Mouse (Mus musculus): ENCODE measurements at regions not wholly inside any gene's neighbourhood (a gene's known extent, or its start where the extent isn't known, plus 50 kb on each side); places are given as distances from the start of the nearest gene placed in this dataset.

DNA sequence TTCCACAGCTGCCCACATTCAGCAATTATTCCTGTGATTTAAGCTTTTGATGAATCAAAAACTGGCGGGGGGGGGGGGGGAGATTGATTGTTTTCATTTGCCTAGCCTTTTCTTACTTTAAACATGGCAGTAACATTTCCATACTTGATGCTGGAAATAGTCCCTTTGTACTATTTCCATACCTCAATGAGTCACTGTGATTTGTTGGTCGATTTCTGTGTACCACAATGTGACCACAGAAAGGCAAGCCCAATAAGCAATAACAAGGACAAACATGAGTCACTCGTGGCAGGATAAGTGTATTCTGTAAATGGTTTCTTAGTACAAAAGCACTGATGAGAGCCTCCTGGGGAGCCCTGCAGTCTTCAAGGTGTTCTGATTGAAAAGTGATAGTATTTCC, 121.8 kb upstream of the Pirt start:
- Histone ChIP-seq H3K9ac (no peak overlapping the region), H3K4me2 (no peak overlapping the region), H3K36me3 (no peaks in the 10 kb centered on the region), H3K27ac (no peak overlapping the region), H3K9me3 (no peaks in the 10 kb centered on the region; the same call in 1 of the 2 replicates), H3K4me3 (no peak overlapping the region), H3K4me1 (replicated peaks) (no peaks in the 10 kb centered on the region), H3K27me3 (no peaks in the 10 kb centered on the region)
- no peak for ATAC-seq (ENCODE audit: low FRiP score)
- 67% methylated on average over 3 of the region's 3 CpGs for WGBS

DNA sequence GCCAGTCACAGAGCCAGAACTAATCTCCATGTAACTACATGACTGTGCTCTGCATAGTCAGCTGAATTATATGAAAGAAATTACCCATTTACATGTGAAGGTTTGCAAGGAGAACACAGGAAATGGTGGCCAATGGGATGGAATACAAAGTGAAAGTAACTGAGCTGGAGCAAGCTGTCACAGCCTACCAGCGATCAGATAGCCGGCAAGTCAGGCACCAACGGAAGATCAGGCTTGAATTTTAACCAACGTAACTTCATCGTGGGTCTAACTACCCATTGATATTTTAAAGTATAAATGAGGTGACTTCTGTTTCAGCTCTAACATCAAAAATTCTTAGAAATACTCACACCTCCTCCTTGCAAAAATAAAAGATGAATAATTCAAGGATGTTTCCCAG, 104.9 kb upstream of the Pirt start:
- no peaks in the 10 kb centered on the region for H3K27me3 ChIP-seq
- ATAC-seq (ENCODE audit: low FRiP score) = no peak
- H3K9ac ChIP-seq = no peak overlapping the region
- no peak overlapping the region for H3K27ac ChIP-seq
- H3K4me1 ChIP-seq (replicated peaks) = no peaks in the 10 kb centered on the region
- no peak overlapping the region for H3K4me2 ChIP-seq
- H3K4me3 ChIP-seq = no peak overlapping the region
- H3K9me3 ChIP-seq = no peaks in the 10 kb centered on the region
- 91% methylated on average over 5 of the region's 5 CpGs for WGBS
- H3K36me3 ChIP-seq = no peaks in the 10 kb centered on the region

DNA sequence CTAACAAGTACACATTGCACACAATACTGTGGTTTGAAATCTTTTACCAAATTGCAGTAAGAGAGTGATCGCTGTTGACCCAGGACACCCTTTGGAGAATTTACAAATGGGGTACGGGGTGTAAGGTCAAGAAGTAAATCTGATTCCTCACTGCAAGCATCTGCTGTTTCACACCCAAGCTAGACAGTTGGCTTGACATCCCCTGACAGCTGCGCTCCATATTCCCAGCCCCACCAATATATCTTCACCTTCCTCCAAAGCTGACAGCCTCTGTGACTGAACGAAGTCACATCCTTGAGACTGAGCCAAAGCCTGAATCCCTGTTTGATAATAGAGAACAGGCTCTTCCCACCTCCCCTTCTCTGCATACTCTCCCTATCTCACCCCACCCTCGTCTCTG, 98.5 kb upstream of the Pirt start:
- Histone ChIP-seq H3K27me3 (no peaks in the 10 kb centered on the region), H3K4me3 (no peak overlapping the region), H3K4me2 (no peak overlapping the region), H3K36me3 (no peaks in the 10 kb centered on the region), H3K9ac (no peak overlapping the region), H3K4me1 (replicated peaks) (peaks cover 11% of the 10 kb centered on the region; the same call in 1 of the 2 replicates), H3K27ac (no peak overlapping the region), H3K9me3 (no peaks in the 10 kb centered on the region)
- no peak for ATAC-seq (ENCODE audit: low FRiP score)
- WGBS = 68% methylated on average over 5 of the region's 5 CpGs

DNA sequence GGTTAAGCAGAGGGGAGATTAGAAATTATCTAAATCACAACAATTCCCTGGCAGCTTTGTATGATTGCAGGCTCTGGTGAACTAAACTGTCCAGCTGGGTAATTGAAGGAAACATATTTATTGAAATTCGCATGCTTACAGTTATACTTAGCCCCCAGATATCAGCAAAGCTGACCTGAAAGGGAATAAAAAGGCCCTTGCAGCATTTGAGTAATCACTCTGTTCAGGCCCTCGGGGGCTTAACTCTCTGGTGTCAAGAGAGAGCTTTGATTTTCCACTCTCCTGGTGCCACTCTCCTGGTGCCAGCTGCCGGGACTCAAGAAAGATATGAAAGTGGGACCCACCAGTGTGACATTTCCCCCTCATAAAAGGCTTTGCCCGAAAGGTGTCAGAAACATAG, 98.0 kb upstream of the Pirt start:
- Histone ChIP-seq H3K27me3 (no peaks in the 10 kb centered on the region), H3K27ac (no peak overlapping the region), H3K36me3 (no peaks in the 10 kb centered on the region), H3K4me1 (replicated peaks) (peaks cover 11% of the 10 kb centered on the region; the same call in 1 of the 2 replicates), H3K9ac (no peak overlapping the region), H3K4me3 (no peak overlapping the region), H3K9me3 (no peaks in the 10 kb centered on the region), H3K4me2 (no peak overlapping the region)
- no peak for ATAC-seq (ENCODE audit: low FRiP score)
- 71% methylated on average over 4 of the region's 4 CpGs for WGBS

DNA sequence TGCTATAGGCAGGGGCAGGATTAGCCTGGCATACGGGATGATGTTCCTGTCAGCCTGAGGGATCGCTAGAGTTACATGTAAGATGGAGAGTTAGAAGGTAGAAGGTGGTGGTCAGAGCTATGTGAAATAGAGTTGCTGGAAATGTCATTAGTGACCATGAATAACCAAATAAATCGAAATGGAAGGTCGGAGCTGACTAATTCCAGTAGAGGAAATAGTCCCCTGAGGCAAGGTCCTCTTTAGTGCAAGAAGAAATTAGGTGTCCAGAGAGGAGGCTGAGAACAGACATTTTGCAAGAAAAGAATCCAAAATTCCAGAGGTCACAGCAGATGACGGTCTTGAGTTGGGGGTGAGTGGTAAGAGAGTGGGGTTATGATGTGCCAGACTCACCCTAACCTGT, 75.9 kb upstream of the Pirt start:
- ATAC-seq (ENCODE audit: low FRiP score) = no peak
- no peak overlapping the region for H3K4me3 ChIP-seq
- 83% methylated on average over 5 of the region's 5 CpGs for WGBS

DNA sequence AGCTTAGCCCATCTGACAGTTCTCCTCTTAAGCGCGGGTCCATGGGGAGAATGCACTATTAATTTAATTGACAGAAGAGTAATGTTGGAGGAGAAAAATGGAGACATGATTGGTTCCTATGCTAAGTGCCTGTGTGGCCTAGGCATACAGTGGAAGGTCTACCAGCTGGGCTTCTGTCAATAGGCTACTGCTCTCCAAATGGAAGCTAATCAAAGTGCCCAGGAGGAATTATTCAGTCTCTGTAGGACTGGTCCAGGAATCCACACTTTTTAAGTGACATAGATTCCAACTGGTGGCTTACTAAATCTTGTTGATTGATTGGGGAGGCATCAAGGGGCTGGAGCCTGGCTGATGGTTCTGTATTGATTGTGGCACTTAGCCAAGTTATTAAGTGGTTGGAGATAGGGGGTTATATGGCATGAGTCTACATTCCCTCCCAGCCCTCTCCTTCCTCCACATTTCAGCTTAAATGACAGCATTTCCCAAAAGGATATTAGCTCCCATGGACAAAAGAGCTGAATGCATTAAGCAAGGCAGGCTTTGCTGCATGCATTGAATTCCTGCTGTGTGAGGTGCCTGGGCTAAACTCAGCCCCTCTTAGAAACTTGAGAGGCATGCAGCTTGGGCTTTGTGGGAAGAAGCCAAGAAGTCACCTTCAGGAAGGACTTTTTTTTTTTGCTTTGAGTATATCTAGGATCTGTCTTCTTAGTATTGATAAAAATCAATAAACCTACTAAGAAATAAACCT, 75.0 kb upstream of the Pirt start:
- Histone ChIP-seq H3K4me3 (no peak overlapping the region), H3K36me3 (no peaks in the 10 kb centered on the region), H3K9ac (no peak overlapping the region), H3K4me2 (no peak overlapping the region), H3K27me3 (no peaks in the 10 kb centered on the region), H3K27ac (no peak overlapping the region), H3K9me3 (no peaks in the 10 kb centered on the region), H3K4me1 (replicated peaks) (peaks cover 5% of the 10 kb centered on the region)
- peak; percentile 49; the same call in 1 of the 2 replicates for ATAC-seq (ENCODE audit: low FRiP score)
- WGBS = 69% methylated on average over 2 of the region's 2 CpGs

More for the DNA sequence above, 75.9 kb upstream of the Pirt start:
- H3K4me2 ChIP-seq = no peak overlapping the region
- no peak overlapping the region for H3K9ac ChIP-seq
- H3K27ac ChIP-seq = no peak overlapping the region
- no peaks in the 10 kb centered on the region for H3K27me3 ChIP-seq
- H3K36me3 ChIP-seq = no peaks in the 10 kb centered on the region
- no peaks in the 10 kb centered on the region for H3K9me3 ChIP-seq
- peaks cover 5% of the 10 kb centered on the region for H3K4me1 ChIP-seq (replicated peaks)

DNA sequence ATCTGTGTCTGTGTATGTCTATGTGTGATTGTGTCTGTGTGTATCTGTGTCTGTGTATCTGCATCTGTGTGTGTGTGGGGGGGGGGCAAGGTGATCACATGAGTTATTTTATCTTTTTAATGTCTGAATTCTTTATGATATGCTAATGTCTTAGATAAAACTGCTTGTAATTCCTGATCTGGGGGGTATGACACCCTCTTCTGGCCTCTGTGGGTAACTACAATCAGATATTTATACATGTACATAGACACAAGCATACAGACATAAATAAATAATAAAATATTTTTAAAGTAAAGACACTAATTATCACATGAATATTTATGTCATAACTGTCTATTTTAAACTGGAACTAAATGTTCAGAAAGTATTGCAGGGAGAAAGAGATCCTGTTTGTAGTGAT, 66.5 kb upstream of the Pirt start:
- Histone ChIP-seq H3K36me3 (no peaks in the 10 kb centered on the region), H3K4me1 (replicated peaks) (peaks cover 9% of the 10 kb centered on the region), H3K27me3 (no peaks in the 10 kb centered on the region), H3K4me2 (no peak overlapping the region), H3K4me3 (no peak overlapping the region), H3K9ac (no peak overlapping the region), H3K9me3 (no peaks in the 10 kb centered on the region), H3K27ac (no peak overlapping the region)
- ATAC-seq (ENCODE audit: low FRiP score) = no peak

DNA sequence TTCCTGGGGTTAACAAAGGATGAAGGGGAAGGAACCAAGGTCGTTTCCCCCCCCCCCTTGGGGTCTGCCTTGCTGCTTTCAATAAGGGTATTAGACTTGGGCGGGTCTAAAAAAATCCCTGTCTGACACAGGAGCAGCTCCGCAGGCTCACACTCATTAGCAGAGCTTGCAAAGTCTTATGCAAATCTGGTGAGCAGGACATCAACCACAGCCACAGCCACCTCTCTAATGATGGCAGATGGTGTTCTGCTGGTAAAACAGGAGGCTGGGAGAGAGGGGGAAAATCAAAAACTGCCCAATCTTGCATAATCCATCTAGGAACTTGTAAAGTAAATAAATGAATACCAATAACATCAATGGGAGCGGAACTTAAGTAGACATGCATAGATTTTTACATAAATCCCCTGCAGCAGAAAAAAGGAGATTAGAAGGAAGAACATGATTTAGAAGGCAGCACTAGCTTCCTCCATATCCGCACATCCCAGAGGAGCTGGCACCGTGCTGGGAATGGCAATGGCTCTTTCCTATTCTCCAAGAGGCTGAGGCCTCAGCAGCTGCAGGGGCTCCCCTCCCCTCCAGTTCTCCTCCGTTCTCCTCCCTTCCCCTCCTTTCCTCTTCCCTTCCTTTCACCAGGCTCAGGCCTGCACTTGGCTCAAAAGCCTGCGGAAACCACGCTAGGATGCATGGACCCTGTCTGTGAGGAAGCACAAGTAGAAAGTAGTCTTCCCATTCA, 65.6 kb upstream of the Pirt start:
- H3K4me3 ChIP-seq = no peak overlapping the region
- H3K4me1 ChIP-seq (replicated peaks) = peaks cover 9% of the 10 kb centered on the region
- peak; percentile 79 for ATAC-seq (ENCODE audit: low FRiP score)
- no peak overlapping the region for H3K9ac ChIP-seq
- H3K36me3 ChIP-seq = no peaks in the 10 kb centered on the region
- no peaks in the 10 kb centered on the region for H3K27me3 ChIP-seq
- 21% methylated on average over 9 of the region's 9 CpGs for WGBS
- H3K27ac ChIP-seq = peak overlapping the region; percentile 55
- no peak overlapping the region for H3K4me2 ChIP-seq
- H3K9me3 ChIP-seq = no peaks in the 10 kb centered on the region

Measured in hindbrain, embryonic 13.5 days (tissue).